Mouse (Mus musculus) testis, adult 2 months (tissue): ENCODE measurements around the gene B4gat1.

Experiments
- CTCF ChIP-seq: fragments of 200-500 bp; IDR thresholded peaks from 2 replicates; pipeline ENCODE4 v1.5.1; 2012; ENCODE audit warnings: low read depth, mild to moderate bottlenecking, inconsistent platforms, low read length, moderate library complexity; ENCODE audit not compliant: control insufficient read depth, insufficient read depth, insufficient replicate concordance
- POLR2A ChIP-seq: fragments of 200-500 bp; IDR thresholded peaks from 2 replicates; pipeline ENCODE4 v1.6.1; 2012; ENCODE audit warnings: low read depth, mild to moderate bottlenecking, inconsistent platforms, low read length, moderate library complexity; ENCODE audit not compliant: control insufficient read depth

DNA sequence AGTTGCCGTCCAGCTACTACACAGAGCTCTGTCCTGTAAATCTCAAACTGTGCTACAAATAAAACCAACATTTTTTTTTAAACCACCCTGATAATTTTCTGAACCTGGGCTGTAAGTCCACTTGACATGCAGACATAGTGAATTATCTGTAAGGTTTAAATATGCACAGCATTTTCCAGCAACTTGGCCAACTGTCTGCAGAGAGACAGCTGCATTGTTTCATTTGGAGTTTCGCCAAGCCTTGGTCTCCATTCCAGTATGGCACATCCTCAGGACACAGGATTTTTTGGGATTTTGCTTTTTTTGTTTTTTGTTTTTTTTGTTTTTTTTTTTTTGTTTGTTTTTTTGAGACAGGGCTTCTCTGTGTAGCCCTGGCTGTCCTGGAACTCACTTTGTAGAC, 17.2 kb upstream of the B4gat1 start:
- TF ChIP-seq CTCF (no peak), POLR2A (no peak)
